Mouse (Mus musculus) thymus, adult 2 months (tissue): ENCODE results near the gene Inha. TPM values are rescaled to one million over a fixed set of nuclear protein-coding genes. Genes with fewer than 3 reads are reported as not detected.

Experiments
- DNase-seq: peaks from one replicate; pipeline ENCODE4 v3.0.0; 2021
- H3K27ac ChIP-seq: fragments of 200-500 bp; 2 replicates; pipeline ENCODE4 v1.5.1; 2012; ENCODE audit warnings: low read length, control low read depth; ENCODE audit not compliant: control insufficient read depth, insufficient read depth
- H3K27me3 ChIP-seq: fragments of 200-500 bp; 2 replicates; pipeline ENCODE4 v1.6.1; 2012; ENCODE audit warnings: mild to moderate bottlenecking, low read length, moderate library complexity, mixed read lengths; ENCODE audit not compliant: control insufficient read depth, insufficient read depth
- H3K36me3 ChIP-seq: fragments of 200-500 bp; 2 replicates; pipeline ENCODE4 v1.6.1; 2012; ENCODE audit warnings: mild to moderate bottlenecking, low read length, moderate library complexity; ENCODE audit not compliant: control insufficient read depth, insufficient read depth
- H3K4me1 ChIP-seq: fragments of 200-500 bp; replicated peaks from 2 replicates; pipeline ENCODE4 v1.6.1; 2012; ENCODE audit warnings: low read length; ENCODE audit not compliant: control insufficient read depth, insufficient read depth
- H3K4me3 ChIP-seq: fragments of 200-500 bp; 2 replicates; pipeline ENCODE4 v1.5.1; 2012; ENCODE audit warnings: mild to moderate bottlenecking, low read length, control low read depth, moderate library complexity; ENCODE audit not compliant: control insufficient read depth, insufficient read depth
- CTCF ChIP-seq: fragments of 200-500 bp; IDR thresholded peaks from 2 replicates; pipeline ENCODE4 v1.5.1; 2012; ENCODE audit warnings: mild to moderate bottlenecking, control low read depth, low read length, moderate library complexity, borderline replicate concordance; ENCODE audit not compliant: control insufficient read depth, poor library complexity, insufficient read depth; ENCODE audit errors: extremely low read depth
- POLR2A ChIP-seq: fragments of 200-500 bp; IDR thresholded peaks from 2 replicates; pipeline ENCODE4 v1.6.1; 2012; ENCODE audit warnings: mild to moderate bottlenecking, low read length, control low read depth, moderate library complexity; ENCODE audit not compliant: control insufficient read depth, poor library complexity, insufficient read depth; ENCODE audit errors: extremely low read depth
- WGBS: fragments of 180-500 bp; shearing (Covaris S2); methylation state at CpG from one replicate; pipeline ENCODE4 v1.1.7; 2018; 5-methylcytosine and 5-hydroxymethylcytosine counted together
- polyA plus RNA-seq: library from polyadenylated mRNA; depleted of rRNA; stranded (reverse); fragments of >200 nt; gene quantifications from 2 replicates; pipeline ENCODE4 v1.2.3, GENCODE M21; 2012

The Inha gene
- polyA plus RNA-seq, 1 experiment, result 19.9 TPM

DNA sequence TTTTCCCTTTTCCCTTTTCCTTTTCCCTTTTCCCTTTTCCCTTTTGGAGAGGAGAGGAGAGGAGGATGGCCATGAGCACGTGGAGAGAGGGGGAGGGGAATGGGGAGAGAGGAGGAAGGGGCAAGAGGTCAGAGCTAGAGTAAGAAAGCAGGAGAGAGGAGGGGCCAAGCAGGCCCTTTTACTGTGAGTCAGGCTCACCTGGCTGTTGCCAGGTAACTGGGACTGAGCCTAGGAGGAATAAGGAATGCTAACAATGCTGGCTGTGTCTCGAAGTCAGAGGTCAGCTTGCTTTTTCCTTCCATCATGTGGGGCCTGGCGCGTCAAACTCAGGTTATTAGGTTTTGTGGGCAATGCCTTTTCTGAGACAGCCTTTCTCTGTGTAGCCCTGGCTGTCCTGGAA lies 11.1 kb downstream of the Inha start:
- Histone ChIP-seq H3K4me1 (no peaks in the 10 kb centered on the region), H3K4me3 (no peak overlapping the region), H3K27ac (no peak overlapping the region), H3K27me3 (no peaks in the 10 kb centered on the region), H3K36me3 (no peaks in the 10 kb centered on the region)
- DNase-seq, result no peak
- no peak for TF ChIP-seq CTCF
- no peak for TF ChIP-seq POLR2A
- 96% methylated on average over 3 of the region's 4 CpGs for WGBS

DNA sequence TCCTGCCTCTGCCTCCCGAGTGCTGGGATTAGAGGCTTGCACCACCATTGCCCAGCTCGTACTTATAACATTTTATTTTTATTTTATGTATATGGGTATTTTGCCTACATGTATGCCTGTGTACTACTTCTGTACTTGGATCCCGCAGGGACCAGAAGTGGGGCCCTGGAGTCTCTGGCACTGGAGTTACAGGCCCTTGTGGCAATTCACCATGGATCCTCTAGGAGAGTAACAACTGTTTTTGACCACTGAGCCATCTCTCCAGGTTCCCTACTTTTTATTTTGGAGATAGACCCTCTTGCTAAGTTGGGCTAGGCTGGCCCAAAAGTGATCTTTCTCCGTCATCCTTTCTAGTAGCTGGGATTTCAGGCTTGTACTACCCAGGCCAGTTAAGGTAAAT lies 11.6 kb downstream of the Inha start:
- TF ChIP-seq CTCF (no peak), POLR2A (no peak)
- Histone ChIP-seq H3K27ac (no peak overlapping the region), H3K36me3 (no peaks in the 10 kb centered on the region), H3K27me3 (no peaks in the 10 kb centered on the region), H3K4me1 (no peaks in the 10 kb centered on the region), H3K4me3 (no peak overlapping the region)
- no peak for DNase-seq
- WGBS, result 93% methylated on average over 4 of the region's 4 CpGs

DNA sequence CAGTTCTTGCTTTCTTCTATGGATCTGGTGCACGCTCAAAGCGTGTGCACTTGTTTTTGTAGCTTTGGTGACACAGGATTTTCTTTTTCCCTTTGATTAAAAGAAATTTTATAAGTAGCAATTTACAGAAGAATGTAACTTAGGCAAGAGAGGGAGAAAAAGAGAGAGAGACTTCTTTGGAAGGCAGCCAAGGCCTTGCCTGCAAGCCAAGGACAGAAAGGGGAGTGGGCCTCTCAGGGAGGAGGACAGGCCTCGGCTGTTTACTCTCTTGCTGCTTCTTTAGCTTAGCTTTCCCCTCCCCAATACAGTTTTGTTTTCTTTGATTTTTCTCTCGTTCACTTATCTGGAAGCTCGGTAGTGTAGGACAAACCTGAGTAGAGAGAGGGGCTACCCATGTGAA lies 12.7 kb downstream of the Inha start:
- Histone ChIP-seq H3K4me3 (no peak overlapping the region), H3K27ac (no peak overlapping the region), H3K27me3 (no peaks in the 10 kb centered on the region), H3K4me1 (no peaks in the 10 kb centered on the region), H3K36me3 (no peaks in the 10 kb centered on the region)
- no peak for DNase-seq
- TF ChIP-seq POLR2A (no peak), CTCF (no peak)
- 90% methylated on average over 5 of the region's 5 CpGs for WGBS

DNA sequence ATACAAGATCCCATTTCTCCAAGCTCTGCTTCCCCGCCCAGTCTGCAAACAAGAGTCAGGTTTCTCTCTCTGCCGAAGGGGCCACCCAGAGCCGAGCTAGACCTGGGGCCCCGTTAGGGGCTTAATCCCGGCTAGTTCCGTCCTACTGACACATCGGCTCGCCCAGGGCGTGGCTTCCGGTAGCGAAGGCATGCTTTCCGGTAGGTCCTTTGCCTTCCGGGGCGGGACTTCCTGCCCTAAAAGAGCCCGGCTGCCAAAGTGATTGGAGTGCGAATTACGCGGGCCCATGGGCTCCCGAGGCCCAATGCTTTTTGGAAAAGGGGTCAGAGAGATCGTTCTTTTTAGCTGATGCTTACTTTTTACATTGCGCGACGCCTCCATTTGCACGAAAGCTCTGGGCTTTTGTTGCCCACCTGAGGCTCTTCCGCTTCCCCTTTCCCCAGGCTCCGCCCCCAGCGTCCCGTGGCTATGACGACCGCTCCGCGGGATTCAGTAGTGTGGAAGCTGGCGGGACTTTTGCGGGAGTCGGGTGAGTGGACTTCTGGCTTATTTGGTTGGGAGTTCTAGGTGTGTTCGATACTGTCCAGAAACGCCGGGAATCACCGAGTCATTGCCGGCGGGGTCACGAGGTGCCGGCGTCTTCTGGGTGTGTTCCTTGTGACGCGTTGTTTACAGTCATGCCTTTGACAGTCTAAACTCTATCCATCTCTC lies 14.6 kb downstream of the Inha start, which contains the start of gene Stk11ip:
Gene Stk11ip, plus strand, starts transcription at position 209 of the 711 bp plus-strand sequence.
- under 1% methylated on average over 46 of the region's 46 CpGs for WGBS
- peak within 1 kb of the TSS; percentile 55; the same call in 1 of the 2 replicates for H3K27ac ChIP-seq
- H3K4me1 ChIP-seq, result no peaks in the 10 kb centered on the region
- peak; percentile 91 for DNase-seq
- no peaks in the 10 kb centered on the region for H3K36me3 ChIP-seq
- H3K4me3 ChIP-seq, result peak within 1 kb of the TSS; percentile 65
- TF ChIP-seq CTCF (no peak), POLR2A (peak; percentile 47; the same call in 1 of the 2 replicates)
- no peaks in the 10 kb centered on the region for H3K27me3 ChIP-seq

DNA sequence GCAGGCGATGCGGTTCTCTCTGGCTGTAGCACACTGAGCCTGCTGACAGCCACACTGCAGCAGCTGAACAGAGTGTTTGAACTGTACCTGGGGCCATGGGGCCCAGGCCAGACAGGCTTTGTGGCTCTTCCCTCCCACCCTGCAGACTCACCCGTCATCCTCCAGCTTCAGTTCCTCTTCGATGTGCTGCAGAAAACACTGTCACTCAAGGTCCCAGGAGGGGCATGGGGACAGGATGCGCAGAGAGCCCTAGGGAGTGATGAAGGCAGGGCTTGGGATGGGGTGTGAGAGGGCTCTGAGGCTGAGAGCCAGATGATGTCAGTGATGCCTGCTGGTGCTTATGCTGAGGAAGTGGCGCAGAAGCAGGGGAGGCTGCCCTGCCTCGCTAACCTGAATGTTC lies 17.8 kb downstream of the Inha start:
- Histone ChIP-seq H3K27me3 (no peaks in the 10 kb centered on the region), H3K36me3 (no peaks in the 10 kb centered on the region), H3K27ac (no peak overlapping the region), H3K4me1 (no peaks in the 10 kb centered on the region), H3K4me3 (no peak overlapping the region)
- DNase-seq, result no peak
- TF ChIP-seq POLR2A (no peak), CTCF (no peak)
- WGBS, result 79% methylated on average over 7 of the region's 7 CpGs

DNA sequence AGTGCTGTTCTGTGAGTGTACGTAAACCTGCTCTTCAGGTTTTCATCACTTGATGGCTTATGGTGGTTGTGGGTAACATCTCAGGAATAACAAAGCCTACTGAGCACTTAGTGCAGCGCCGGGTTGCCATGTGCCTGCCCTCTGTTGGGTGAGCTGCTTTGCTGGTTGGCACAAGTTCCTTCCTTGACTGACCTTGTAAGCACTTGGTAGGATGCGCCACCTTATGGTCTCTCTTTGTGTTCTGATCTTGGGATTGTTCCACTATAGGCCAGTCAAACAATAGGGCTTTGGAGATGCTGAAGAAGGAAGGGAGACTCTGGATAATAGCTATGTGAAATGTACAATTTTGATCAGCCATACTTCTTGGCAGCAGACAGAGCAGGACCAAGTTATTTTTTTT lies 23.7 kb downstream of the Inha start:
- no peaks in the 10 kb centered on the region for H3K27me3 ChIP-seq
- H3K4me3 ChIP-seq, result no peak overlapping the region
- no peak overlapping the region for H3K27ac ChIP-seq
- WGBS, result 97% methylated on average over 4 of the region's 4 CpGs
- H3K4me1 ChIP-seq, result no peaks in the 10 kb centered on the region
- no peaks in the 10 kb centered on the region; the same call in 1 of the 2 replicates for H3K36me3 ChIP-seq
- DNase-seq, result no peak
- TF ChIP-seq POLR2A (no peak), CTCF (no peak)
